Mouse (Mus musculus) lung, postnatal 0 days (tissue): Measurements from ENCODE around the gene Depdc5. TPM values are rescaled to one million over a fixed set of nuclear protein-coding genes. Genes with fewer than 3 reads are reported as not detected.

Experiments
- ATAC-seq: fragments of 200-750 bp; cut with Nextera tagmentation; 2 replicates; pipeline ENCODE4 v1.8.0; 2017; ENCODE audit warnings: moderate library complexity
- DNase-seq: peaks from one replicate; pipeline ENCODE4 v3.0.0-alpha.2; 2016; ENCODE audit warnings: low spot score
- H3K27ac ChIP-seq: fragments of 300-500 bp; sonication (generic); 2 replicates; pipeline ENCODE4 v1.5.1; 2014; ENCODE audit warnings: antibody characterized with exemption, mild to moderate bottlenecking, low read length, mixed read lengths
- H3K27me3 ChIP-seq: fragments of 300-500 bp; sonication (generic); replicated peaks from 2 replicates; pipeline ENCODE4 v1.6.1; 2014; ENCODE audit warnings: low read length, mixed read lengths; ENCODE audit not compliant: insufficient read depth
- H3K36me3 ChIP-seq: fragments of 300-500 bp; sonication (generic); 2 replicates; pipeline ENCODE4 v1.6.1; 2014; ENCODE audit warnings: low read length, mixed read lengths; ENCODE audit not compliant: insufficient read depth
- H3K4me1 ChIP-seq: fragments of 300-500 bp; sonication (generic); 2 replicates; pipeline ENCODE4 v1.6.1; 2014; ENCODE audit warnings: antibody characterized with exemption, low read depth, low read length, mixed read lengths; ENCODE audit not compliant: insufficient read depth
- H3K4me2 ChIP-seq: fragments of 300-500 bp; sonication (generic); replicated peaks from 2 replicates; pipeline ENCODE4 v1.6.1; 2014; ENCODE audit warnings: low read depth, mild to moderate bottlenecking, low read length, moderate library complexity, mixed read lengths
- H3K4me3 ChIP-seq: fragments of 300-500 bp; sonication (generic); 2 replicates; pipeline ENCODE4 v1.5.1; 2014; ENCODE audit warnings: low read depth, low read length
- H3K9ac ChIP-seq: fragments of 300-500 bp; sonication (generic); replicated peaks from 2 replicates; pipeline ENCODE4 v1.6.1; 2014; ENCODE audit warnings: low read depth, mild to moderate bottlenecking
- H3K9me3 ChIP-seq: fragments of 300-500 bp; sonication (generic); 2 replicates; pipeline ENCODE4 v1.6.1; 2016; ENCODE audit warnings: low read length, mixed read lengths
- CTCF ChIP-seq: IDR thresholded peaks from 2 replicates; pipeline ENCODE4 v1.5.1; 2016; ENCODE audit warnings: antibody characterized with exemption, mild to moderate bottlenecking
- EP300 ChIP-seq: IDR thresholded peaks from 2 replicates; pipeline ENCODE4 v1.6.1; 2016; ENCODE audit warnings: antibody characterized with exemption, mild to moderate bottlenecking, control low read depth
- WGBS: fragments of 180-500 bp; shearing (Covaris S2); extraction: QIAGEN DNeasy Blood & Tissue Kit; methylation state at CpG from one replicate; pipeline ENCODE4 v1.1.7; 2014; 5-methylcytosine and 5-hydroxymethylcytosine counted together
- polyA plus RNA-seq: library from polyadenylated mRNA; unstranded; fragments of >200 nt; fragmentation: Nextera tagmentation; extraction: Ambion mirVana; gene quantifications from 2 replicates; pipeline ENCODE4 v1.2.1, GENCODE M21; 2015

Depdc5 gene
- polyA plus RNA-seq, 1 experiment from 2014 or later = 7.3 TPM

DNA sequence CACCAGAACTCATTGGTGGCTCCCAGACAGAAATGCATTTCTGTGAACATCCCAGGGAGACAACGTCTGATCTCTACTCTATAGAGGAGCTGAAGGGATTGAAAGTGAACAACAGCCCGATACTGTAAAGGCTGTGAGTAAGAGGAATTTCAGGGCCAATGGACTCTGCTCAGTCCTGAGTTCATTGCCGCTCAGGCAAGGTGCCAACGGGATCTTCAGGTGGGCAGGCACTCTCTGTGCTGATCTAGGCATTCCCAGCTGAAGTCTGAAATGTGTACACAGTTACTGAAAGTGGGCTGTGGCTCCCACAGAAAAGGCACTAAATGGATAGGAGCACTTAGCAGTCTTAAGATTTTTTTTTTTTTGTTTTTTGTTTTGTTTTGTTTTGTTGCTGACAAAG lies 135.3 kb downstream of the Depdc5 start:
- no peak overlapping the region for H3K4me2 ChIP-seq
- 60% methylated on average over 4 of the region's 4 CpGs for WGBS
- H3K27ac ChIP-seq = no peak overlapping the region
- H3K4me1 ChIP-seq = no peaks in the 10 kb centered on the region
- H3K27me3 ChIP-seq = no peaks in the 10 kb centered on the region
- no peak for DNase-seq
- H3K9ac ChIP-seq = no peak overlapping the region
- no peak overlapping the region for H3K4me3 ChIP-seq
- no peak for ATAC-seq
- H3K9me3 ChIP-seq = no peaks in the 10 kb centered on the region
- no peaks in the 10 kb centered on the region for H3K36me3 ChIP-seq
- TF ChIP-seq EP300 = no peak
- TF ChIP-seq CTCF = no peak

DNA sequence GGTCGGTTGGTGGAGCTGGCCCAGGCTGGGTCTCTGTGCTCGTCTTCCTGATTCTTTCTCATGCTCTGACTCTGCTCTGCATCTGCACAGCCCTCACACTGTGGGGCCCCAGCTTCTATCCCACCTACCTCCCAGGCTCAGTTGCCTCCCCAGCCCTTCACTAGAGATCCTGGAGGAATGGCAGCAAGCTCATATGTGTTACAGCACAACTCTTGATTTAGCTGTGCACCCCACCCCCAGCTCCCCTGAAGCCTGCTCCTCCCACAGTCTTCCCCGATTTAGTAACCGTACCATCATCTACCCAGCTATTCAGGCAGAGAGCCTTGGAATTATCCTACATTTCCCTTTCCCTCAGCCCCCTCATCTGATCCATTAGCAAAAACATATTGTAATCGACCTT lies 137.6 kb downstream of the Depdc5 start:
- H3K27me3 ChIP-seq = no peaks in the 10 kb centered on the region
- H3K9ac ChIP-seq = no peak overlapping the region
- 74% methylated on average over 5 of the region's 5 CpGs for WGBS
- H3K4me2 ChIP-seq = no peak overlapping the region
- TF ChIP-seq CTCF = no peak
- no peak for TF ChIP-seq EP300
- H3K27ac ChIP-seq = no peak overlapping the region
- no peaks in the 10 kb centered on the region for H3K9me3 ChIP-seq
- no peak overlapping the region for H3K4me3 ChIP-seq
- H3K36me3 ChIP-seq = no peaks in the 10 kb centered on the region
- ATAC-seq (no peak), DNase-seq (no peak)
- no peaks in the 10 kb centered on the region for H3K4me1 ChIP-seq

DNA sequence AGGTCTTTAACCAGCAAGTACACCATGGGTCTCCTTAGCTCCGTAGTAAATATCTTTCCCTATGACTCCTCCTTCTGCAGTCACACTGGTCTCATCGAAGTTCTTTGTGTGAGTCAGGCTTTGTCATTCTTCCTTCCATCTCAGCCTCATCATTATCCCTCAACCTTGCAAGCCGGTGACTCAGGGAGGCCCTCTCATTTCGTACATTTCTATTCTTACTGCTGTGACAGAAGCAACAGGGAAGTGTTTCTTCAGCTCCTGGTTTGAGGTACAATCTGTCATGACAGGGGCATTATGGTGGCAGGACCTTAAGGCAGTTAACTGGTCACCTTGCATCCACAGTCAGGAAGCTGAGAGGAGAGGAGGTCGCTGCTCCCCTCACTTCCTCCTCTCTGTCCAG lies 139.3 kb downstream of the Depdc5 start:
- Histone ChIP-seq H3K27ac (no peak overlapping the region), H3K4me2 (no peak overlapping the region), H3K9me3 (no peaks in the 10 kb centered on the region), H3K4me3 (no peak overlapping the region), H3K36me3 (no peaks in the 10 kb centered on the region), H3K27me3 (no peaks in the 10 kb centered on the region), H3K9ac (no peak overlapping the region), H3K4me1 (no peaks in the 10 kb centered on the region)
- TF ChIP-seq EP300 = no peak
- no peak for TF ChIP-seq CTCF
- ATAC-seq (no peak), DNase-seq (no peak)
- 82% methylated on average over 5 of the region's 5 CpGs for WGBS

DNA sequence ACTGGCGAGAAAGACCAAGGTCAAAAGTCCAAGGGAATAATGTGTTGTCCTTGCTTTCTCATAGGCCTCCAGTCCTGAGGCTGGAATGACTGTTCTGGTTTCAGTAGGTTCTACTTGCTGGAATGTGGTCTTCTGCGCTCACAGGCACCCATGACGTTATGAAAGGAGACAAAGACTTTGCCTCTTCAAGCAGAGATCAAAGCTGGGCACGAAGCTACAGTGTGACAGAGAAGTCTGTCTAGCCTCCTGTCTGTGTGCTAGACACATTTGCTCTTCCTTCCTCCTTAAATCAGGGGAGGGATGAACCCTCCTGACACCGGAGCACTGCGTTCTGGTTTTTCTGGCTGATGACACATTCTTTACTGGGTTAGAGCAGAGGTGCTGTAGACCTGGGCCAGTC lies 140.0 kb downstream of the Depdc5 start:
- no peaks in the 10 kb centered on the region for H3K36me3 ChIP-seq
- no peaks in the 10 kb centered on the region for H3K9me3 ChIP-seq
- H3K9ac ChIP-seq = no peak overlapping the region
- no peak for DNase-seq
- H3K4me2 ChIP-seq = no peak overlapping the region
- H3K4me3 ChIP-seq = no peak overlapping the region
- TF ChIP-seq CTCF = no peak
- TF ChIP-seq EP300 = no peak
- H3K4me1 ChIP-seq = no peaks in the 10 kb centered on the region
- H3K27me3 ChIP-seq = no peaks in the 10 kb centered on the region
- no peak overlapping the region for H3K27ac ChIP-seq
- 50% methylated on average over 6 of the region's 6 CpGs for WGBS
- ATAC-seq = no peak

DNA sequence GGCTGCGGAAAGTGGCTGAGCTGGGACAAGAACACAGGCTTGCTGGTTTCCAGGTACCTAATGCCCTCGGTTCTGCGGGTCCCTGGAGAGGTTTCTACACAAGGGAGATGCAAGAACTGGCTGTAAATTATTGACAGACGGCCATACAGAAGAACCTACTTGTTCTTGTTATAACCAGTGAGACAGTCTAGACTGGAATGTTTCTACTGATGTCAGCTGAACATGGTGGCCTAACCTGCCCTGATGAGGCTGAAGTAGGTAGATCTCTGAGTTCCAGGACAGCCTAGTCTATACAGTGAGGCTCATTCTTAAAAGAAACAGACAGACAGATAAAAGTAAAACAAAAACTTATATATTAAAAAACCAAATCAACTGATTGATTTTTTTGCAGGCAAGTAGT lies 140.6 kb downstream of the Depdc5 start:
- Histone ChIP-seq H3K4me3 (no peak overlapping the region), H3K36me3 (no peaks in the 10 kb centered on the region), H3K9me3 (no peaks in the 10 kb centered on the region), H3K4me2 (no peak overlapping the region), H3K4me1 (no peaks in the 10 kb centered on the region), H3K27ac (no peak overlapping the region), H3K9ac (no peak overlapping the region), H3K27me3 (no peaks in the 10 kb centered on the region)
- ATAC-seq = no peak
- no peak for DNase-seq
- TF ChIP-seq CTCF = no peak
- no peak for TF ChIP-seq EP300
- WGBS = 51% methylated on average over 4 of the region's 4 CpGs

DNA sequence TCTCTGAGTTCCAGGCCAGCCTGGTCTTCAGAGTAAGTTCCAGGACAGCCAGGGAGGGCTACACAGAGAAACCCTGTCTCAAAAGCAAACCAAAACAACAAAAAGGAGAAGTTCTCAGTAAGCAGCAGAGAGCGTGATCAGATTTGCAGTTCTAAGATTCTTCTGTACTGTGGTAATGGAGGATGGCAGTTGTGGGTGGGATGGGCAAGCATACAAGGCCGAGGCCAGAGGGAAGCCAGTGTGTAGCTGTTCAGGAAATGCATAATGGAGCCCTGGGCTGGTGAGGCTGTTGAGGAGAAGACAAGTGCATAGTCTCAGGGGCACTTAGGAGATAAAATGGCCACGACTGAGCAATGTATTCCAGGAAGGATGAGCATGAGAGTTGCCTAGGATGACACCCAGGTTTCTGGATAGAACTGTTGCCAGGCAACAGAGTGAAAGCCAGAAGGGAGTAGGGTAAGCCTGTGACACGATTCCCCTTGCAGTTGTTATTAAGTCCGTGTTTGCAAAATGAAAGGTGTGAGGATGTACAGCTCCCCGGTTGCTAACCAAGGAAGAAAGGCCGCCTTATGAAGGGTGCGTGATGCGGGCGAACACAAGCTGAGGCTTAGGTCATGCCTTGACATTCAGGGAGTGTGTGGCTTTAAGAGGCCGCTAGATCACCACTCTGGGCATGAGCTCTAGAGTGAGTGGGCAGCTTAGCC lies 142.1 kb downstream of the Depdc5 start:
- ATAC-seq = no peak
- 68% methylated on average over 11 of the region's 11 CpGs for WGBS
- Histone ChIP-seq H3K27me3 (no peaks in the 10 kb centered on the region), H3K36me3 (no peaks in the 10 kb centered on the region), H3K9ac (no peak overlapping the region), H3K9me3 (no peaks in the 10 kb centered on the region), H3K4me2 (no peak overlapping the region), H3K27ac (no peak overlapping the region), H3K4me1 (no peaks in the 10 kb centered on the region), H3K4me3 (no peak overlapping the region)
- TF ChIP-seq CTCF = no peak
- TF ChIP-seq EP300 = no peak
- no peak for DNase-seq

DNA sequence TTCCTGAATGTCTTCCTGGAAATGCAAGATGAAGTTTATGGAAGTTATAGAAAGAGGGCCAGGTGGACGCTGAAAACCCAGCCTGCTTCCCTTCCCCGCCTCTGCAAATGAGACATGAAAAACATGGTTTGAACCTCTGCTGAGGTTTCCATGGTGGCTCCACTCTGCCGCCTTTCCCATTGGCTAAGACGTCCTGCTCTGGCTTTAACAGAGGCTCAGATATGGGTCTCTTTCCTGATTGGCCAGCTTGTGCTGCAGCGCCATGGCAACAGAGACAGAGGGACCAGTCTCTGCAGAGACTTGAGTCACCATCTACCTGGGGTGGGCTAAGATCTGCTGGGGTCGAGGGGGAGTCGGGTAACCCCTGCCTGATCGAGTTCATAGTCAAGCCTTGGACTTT lies 143.2 kb downstream of the Depdc5 start:
- Histone ChIP-seq H3K27ac (no peak overlapping the region), H3K4me1 (no peaks in the 10 kb centered on the region), H3K27me3 (no peaks in the 10 kb centered on the region), H3K4me3 (no peak overlapping the region), H3K9me3 (no peaks in the 10 kb centered on the region), H3K36me3 (no peaks in the 10 kb centered on the region), H3K9ac (no peak overlapping the region), H3K4me2 (no peak overlapping the region)
- ATAC-seq (no peak), DNase-seq (no peak)
- TF ChIP-seq CTCF (no peak), EP300 (no peak)
- 39% methylated on average over 8 of the region's 8 CpGs for WGBS
